Mouse (Mus musculus): ENCODE data around the gene L3mbtl4. TPM values are rescaled to one million over a fixed set of nuclear protein-coding genes. Genes with fewer than 3 reads are reported as not detected.
A peak's percentile ranks its signal among the peaks of the same experiment; 100 is the strongest.

The L3mbtl4 gene
- total RNA-seq, 2 experiments from 2014 or later = 0.10 TPM; not detected in 1

DNA sequence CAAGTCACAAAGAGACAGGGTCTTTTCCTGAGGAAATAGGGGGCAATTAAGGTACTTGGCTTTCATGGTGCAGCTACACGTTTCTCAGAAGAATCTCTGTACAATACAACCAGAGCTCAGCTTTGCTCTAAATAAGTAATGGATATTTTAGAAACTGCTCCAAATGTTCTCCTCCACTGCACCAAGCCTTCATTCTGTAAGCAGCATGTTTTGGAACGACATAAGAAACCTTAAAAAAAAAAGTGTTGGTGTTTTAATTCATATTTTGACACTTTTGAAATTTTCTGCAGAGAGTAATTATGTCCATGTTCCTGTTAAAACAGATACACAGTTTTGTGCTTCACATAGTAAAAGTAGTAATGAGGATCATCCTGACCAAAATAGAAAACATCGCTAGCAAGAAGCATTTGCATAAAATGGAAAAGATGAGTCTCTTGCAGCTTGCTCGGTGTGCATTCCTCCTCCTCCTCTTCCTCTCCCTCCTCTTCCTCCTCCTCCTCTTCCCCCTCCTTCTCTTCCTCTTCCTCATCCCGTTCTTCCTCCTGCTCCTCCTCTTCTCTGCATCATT, 369.0 kb downstream of the L3mbtl4 start:
- no peak for DNase-seq

GRCm38 (mm10) chr17:68666528-68666927, 392.9 kb downstream of the L3mbtl4 start:
- no peak for DNase-seq

DNA sequence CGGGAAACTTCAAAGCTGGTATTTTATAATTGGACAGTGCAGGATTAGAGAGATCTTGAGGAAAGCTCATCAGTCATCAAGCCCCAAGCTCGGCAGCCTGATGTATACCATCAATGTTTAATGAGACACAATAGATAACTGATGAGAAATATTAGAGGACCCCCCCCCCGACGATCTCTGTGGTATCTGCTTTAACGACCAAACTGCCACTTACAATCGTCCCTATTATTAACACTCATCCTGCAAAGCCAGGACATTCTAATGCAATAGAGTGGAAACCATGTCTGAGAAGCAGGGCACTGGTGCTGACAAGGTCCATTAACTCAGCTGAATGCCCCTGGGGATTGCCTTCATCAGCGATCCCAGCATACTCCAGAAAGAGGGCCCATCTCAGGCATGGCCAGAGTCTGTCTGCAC, 398.5 kb downstream of the L3mbtl4 start:
- no peak for DNase-seq

DNA sequence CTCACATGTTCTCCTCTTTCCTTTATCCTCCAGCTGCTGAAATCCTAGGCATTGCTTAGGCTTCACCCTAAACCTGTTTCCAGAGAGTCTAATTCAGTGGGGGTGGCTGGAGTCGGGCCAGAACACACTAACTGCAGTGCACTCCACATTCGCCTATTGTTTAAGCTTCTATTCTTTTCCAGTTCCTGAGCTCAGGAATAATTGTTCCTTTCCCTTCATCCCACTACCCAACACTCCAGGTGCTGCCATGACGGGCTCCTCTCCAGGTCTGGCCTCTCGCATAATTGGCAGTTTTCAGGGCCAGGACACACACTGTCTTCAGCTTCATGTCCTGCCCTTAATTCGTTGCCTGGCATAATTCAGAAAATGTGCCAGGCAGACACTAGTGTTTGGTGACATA, 437.1 kb downstream of the L3mbtl4 start:
- DNase-seq = no peak

- no peak for DNase-seq
Observed at GRCm38 (mm10) chr17:68711350-68711749, 437.8 kb downstream of the L3mbtl4 start.

DNA sequence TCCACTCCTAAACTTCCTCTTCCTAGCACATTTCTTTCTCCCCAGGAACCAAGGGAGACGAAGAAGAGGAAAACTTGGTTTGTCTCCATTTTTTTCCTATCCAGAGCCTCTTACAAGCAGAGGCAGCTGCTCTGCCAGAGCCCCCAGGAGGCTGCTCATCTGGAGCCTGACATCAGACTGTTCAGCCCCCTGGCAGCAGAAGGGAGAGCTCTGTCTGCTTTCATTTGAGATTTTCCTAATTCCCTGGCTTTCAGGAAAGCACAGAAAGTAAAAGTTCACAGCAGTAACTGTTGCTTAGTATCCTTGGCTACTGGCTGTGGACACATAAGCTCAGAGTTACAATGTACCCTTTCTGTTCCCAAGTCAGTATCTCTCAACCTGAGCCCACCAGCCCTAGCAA, 474.7 kb downstream of the L3mbtl4 start:
- DNase-seq = peak; percentile 60

DNA sequence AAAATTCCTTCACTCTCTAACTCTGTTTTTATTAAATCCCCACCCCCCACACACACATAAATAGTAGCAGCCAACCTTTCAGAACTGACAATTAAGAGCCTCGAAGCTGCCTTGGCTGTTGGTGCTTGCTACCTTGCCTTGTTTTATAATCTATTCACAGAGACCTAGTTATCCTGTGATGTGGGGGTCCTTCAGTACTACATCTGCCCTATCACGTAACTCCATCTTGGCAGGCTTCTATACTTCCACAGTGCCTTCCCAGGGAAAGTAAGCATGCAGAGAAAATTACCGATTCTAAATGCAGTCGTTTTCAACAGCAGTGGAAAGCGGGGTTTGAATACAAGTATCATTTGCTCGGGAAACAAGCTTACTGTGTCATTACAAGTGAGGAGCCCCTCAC, 476.9 kb downstream of the L3mbtl4 start:
- DNase-seq = no peak

DNA sequence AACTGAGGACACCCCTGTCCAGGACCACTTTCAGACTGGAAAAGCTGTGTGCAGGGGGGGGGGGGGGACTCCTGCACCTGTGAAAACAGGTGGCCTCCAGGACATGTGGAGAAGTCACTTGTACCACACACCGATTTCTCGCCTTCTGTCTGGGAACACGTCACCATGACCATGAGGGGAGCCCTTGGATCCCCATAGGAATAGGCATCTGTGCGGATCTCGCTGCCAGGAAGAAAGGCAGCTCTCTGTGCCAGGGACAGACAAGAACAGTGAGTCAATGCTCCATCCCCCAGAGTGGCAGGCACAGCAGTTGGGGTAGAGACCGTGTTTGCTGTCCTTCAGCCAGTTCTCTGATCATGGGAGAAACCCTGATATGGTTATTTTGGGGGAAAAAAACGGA, 479.5 kb downstream of the L3mbtl4 start:
- DNase-seq = peak; percentile 12

DNA sequence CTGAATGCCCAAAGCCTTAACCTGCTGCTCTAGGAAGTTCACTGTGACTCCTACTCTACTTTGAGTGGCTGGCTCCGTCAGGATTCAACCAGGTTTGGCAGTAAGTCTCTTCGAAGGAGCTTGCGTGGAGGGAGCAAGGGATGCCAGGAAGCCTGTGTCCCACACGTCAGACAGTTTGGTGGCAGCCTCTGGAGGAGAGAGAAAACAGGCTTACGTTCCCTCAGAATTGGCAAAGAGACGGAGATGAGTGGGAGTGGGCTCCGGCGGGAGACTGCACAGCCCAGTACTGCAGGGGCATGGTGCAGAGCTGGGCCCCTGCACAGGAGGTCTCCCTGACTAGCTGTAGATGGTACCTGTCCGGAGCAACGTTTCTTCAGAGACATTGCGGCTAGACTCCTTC, 481.2 kb downstream of the L3mbtl4 start:
- no peak for DNase-seq

- DNase-seq = no peak
Observed at GRCm38 (mm10) chr17:68758428-68758827, 484.8 kb downstream of the L3mbtl4 start.

GRCm38 (mm10) chr17:68758936-68759335, 485.3 kb downstream of the L3mbtl4 start:
- DNase-seq = no peak

- DNase-seq = no peak
Observed at GRCm38 (mm10) chr17:68759978-68760377, 486.4 kb downstream of the L3mbtl4 start.

DNA sequence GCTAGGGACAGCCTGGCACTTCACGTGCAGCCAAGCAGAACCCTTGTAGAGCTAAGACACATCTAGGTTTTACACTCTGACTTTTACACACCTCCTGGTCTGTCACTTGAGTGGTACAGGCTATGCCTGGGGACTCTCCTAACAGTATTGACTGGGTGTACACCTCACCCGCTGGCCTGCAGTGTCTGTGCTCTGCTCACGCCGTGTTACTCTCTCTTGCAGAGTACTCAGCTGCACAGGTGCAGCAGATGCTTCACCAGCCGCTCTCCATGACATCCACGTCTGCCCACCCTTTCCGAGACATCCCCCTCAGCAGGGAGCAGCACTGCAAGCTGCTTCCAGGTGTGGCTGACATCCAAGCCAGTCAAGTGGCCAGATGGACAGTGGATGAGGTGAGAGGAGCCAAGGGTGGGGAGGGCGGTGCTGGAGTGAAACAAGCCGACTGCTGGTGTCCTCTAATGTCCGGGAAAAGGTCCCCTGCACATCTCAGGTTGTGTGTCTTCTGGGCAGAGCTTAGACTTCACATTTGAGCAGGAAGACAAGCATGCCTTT, 490.8 kb downstream of the L3mbtl4 start:
- no peak for DNase-seq

- DNase-seq = no peak
Observed at GRCm38 (mm10) chr17:68769561-68769960, 496.0 kb downstream of the L3mbtl4 start.

- no peak for DNase-seq
Observed at GRCm38 (mm10) chr17:68771046-68771750, 497.6 kb downstream of the L3mbtl4 start.

DNA sequence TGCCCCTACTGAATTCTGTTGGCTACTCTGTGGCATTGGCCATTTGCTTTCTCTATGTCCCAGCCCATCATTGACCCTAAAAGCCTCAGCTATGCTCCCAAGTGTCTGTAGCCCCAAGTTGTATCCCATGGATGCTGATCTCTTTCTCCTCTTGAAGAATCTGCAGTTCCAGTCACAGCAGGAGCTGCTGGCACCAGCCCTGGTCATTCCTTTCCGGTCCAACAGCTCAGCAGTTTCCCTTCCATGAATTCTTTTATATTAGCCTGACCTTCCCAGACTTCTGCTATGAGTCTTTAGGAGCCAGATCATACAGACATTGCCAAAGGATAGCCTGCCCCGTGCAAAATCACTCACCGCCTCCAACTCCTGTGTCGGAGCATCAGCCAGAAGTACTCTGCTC, 520.1 kb downstream of the L3mbtl4 start:
- no peak for DNase-seq

DNA sequence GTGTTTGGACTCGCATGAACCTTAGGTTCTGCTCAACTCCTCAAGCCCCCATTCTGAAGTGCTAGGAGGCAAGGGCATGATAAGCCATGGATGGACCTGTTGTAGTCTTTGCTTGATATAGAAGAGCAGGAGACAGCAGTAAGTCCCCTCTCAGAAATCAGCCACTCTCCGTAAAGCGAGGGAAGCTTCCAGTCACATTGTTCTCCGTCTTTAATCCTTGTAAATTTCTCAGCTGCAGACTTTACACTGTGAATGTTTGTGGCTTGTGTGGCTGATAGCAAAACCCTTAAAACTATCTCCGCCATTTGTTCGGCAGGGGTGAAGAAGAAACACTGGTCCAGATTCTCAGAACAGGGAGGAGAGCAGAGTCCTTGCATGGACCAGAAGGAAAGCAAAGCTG, 552.7 kb downstream of the L3mbtl4 start, which contains the start of gene Tmem200c:
TSS of gene Tmem200c (plus strand) at position 301 of the 400 bp plus-strand sequence.
- DNase-seq = no peak
